Mouse (Mus musculus) stomach, postnatal 0 days (tissue): Measurements from ENCODE around the gene Ldb2. TPM values are rescaled to one million over a fixed set of nuclear protein-coding genes. Genes with fewer than 3 reads are reported as not detected.

ENCODE experiments used
- ATAC-seq: fragments of 200-750 bp; cut with Nextera tagmentation; 2 replicates; pipeline ENCODE4 v1.8.0; 2017; ENCODE audit not compliant: low FRiP score, low TSS enrichment
- DNase-seq: peaks from one replicate; pipeline ENCODE4 v3.0.0-alpha.2; 2016; ENCODE audit warnings: low spot score
- H3K27ac ChIP-seq: fragments of 300-500 bp; sonication (generic); replicated peaks from 2 replicates; pipeline ENCODE4 v1.5.1; 2014; ENCODE audit warnings: mild to moderate bottlenecking, control low read depth
- H3K27me3 ChIP-seq: fragments of 300-500 bp; sonication (generic); 2 replicates; pipeline ENCODE4 v1.6.1; 2014; ENCODE audit warnings: low read length; ENCODE audit not compliant: control insufficient read depth, insufficient read depth
- H3K36me3 ChIP-seq: fragments of 300-500 bp; sonication (generic); 2 replicates; pipeline ENCODE4 v1.6.1; 2014; ENCODE audit warnings: low read length, mixed read lengths; ENCODE audit not compliant: control insufficient read depth, insufficient read depth
- H3K4me1 ChIP-seq: fragments of 300-500 bp; sonication (generic); replicated peaks from 2 replicates; pipeline ENCODE4 v1.6.1; 2014; ENCODE audit warnings: antibody characterized with exemption; ENCODE audit not compliant: control insufficient read depth, insufficient read depth
- H3K4me2 ChIP-seq: fragments of 300-500 bp; sonication (generic); replicated peaks from 2 replicates; pipeline ENCODE4 v1.6.1; 2014; ENCODE audit warnings: low read depth, mild to moderate bottlenecking, control low read depth, moderate library complexity
- H3K4me3 ChIP-seq: fragments of 300-500 bp; sonication (generic); 2 replicates; pipeline ENCODE4 v1.5.1; 2014; ENCODE audit warnings: low read depth, low read length, control low read depth
- H3K9ac ChIP-seq: fragments of 300-500 bp; sonication (generic); 2 replicates; pipeline ENCODE4 v1.6.1; 2014; ENCODE audit warnings: mild to moderate bottlenecking, low read length, control low read depth, mixed read lengths
- H3K9me3 ChIP-seq: fragments of 300-500 bp; sonication (generic); 2 replicates; pipeline ENCODE4 v1.6.1; 2016; ENCODE audit warnings: low read length; ENCODE audit not compliant: control insufficient read depth
- CTCF ChIP-seq: IDR thresholded peaks from 2 replicates; pipeline ENCODE4 v1.5.1; 2016; ENCODE audit warnings: antibody characterized with exemption, low read depth, mild to moderate bottlenecking, moderate library complexity
- EP300 ChIP-seq: optimal IDR thresholded peaks from 2 replicates; pipeline ENCODE3; 2016; ENCODE audit warnings: antibody characterized with exemption
- WGBS: fragments of 180-500 bp; shearing (Covaris S2); extraction: QIAGEN DNeasy Blood & Tissue Kit; methylation state at CpG from one replicate; pipeline ENCODE4 v1.1.7; 2014; 5-methylcytosine and 5-hydroxymethylcytosine counted together
- polyA plus RNA-seq: library from polyadenylated mRNA; unstranded; fragments of >200 nt; fragmentation: Nextera tagmentation; extraction: Ambion mirVana; gene quantifications from 2 replicates; pipeline ENCODE4 v1.2.1, GENCODE M21; 2015

The Ldb2 gene
- polyA plus RNA-seq, 1 experiment from 2014 or later, result 14.4 TPM

DNA sequence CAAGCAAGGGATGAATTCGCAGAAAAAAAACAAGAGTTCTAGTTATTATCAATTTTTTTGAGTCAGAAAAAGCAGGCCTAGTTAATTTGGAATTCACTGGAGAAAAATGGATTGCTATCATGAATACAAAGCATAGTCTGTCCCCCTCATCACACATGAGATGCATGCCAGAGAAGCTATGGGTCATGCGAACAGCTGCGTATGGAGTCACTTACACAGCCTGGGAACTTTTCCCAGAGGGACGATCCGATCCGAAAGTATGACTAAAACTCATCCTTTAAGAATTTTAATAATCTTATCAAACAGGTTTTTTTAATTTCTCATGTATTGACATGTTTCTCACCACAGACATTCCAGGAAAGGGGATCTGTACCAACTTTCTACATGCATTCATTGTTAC is 163.9 kb downstream of the Ldb2 start:
- no peaks in the 10 kb centered on the region for H3K4me1 ChIP-seq
- ATAC-seq (no peak), DNase-seq (no peak)
- TF ChIP-seq CTCF (no peak), EP300 (no peak)
- no peaks in the 10 kb centered on the region for H3K27me3 ChIP-seq
- H3K9ac ChIP-seq, result no peak overlapping the region
- 56% methylated on average over 6 of the region's 6 CpGs for WGBS
- no peak overlapping the region for H3K4me3 ChIP-seq
- H3K9me3 ChIP-seq, result no peaks in the 10 kb centered on the region
- no peak overlapping the region for H3K27ac ChIP-seq
- no peak overlapping the region for H3K4me2 ChIP-seq
- no peaks in the 10 kb centered on the region for H3K36me3 ChIP-seq

DNA sequence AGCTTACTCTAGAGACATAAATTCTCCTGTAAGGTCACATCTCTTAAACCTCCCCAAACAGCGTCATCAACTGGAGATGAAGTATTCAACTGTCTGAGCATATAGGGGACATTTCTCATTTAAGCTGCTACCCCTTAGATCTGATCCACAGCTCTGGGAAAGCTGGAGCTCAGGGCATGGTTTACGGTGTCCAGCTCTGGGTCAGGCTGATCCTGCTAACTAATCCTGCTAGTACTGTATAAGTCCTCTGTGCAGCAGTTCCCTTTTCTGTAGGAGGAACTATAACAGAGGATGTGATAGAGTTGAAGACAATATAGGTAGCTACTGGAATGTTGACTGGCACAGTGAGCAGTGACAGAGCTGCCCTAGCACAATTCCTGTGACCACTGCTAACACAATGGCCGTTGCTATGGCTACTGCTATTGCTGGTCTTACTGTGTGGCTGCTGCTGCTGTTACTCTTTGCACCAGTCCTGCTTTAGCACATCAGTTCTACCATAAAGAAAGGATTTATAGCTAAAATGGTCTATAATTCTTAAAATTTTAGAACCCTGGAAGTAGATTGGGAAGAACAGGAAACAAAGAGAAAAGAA is 170.3 kb downstream of the Ldb2 start:
- Histone ChIP-seq H3K4me2 (no peak overlapping the region), H3K4me1 (no peaks in the 10 kb centered on the region), H3K27ac (no peak overlapping the region), H3K9me3 (no peaks in the 10 kb centered on the region), H3K36me3 (no peaks in the 10 kb centered on the region), H3K9ac (no peak overlapping the region), H3K4me3 (no peak overlapping the region), H3K27me3 (no peaks in the 10 kb centered on the region)
- DNase-seq (no peak), ATAC-seq (no peak)
- TF ChIP-seq EP300 (no peak), CTCF (no peak)
- 83% methylated on average over 3 of the region's 3 CpGs for WGBS

DNA sequence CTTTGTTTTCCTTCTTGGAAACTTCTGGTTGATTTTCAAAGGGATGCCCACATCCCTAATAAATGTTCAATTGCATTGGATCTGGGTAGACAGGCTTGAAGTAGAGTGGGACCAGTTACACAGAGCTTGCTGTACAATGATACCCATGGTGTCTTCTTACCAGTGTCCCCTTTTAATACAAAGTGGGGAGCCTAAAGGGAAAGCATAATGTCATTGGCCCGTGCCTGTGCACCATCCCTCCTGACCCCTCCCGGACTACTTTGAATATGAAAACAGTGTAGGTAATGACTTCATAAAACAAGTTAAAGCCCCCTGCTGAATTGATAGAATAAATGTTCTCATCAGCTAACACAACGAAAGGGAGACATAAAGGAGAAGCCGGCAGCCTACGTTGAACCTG is 172.0 kb downstream of the Ldb2 start:
- Histone ChIP-seq H3K36me3 (no peaks in the 10 kb centered on the region), H3K9ac (no peak overlapping the region), H3K27ac (no peak overlapping the region), H3K27me3 (no peaks in the 10 kb centered on the region), H3K4me1 (no peaks in the 10 kb centered on the region), H3K9me3 (no peaks in the 10 kb centered on the region), H3K4me3 (no peak overlapping the region), H3K4me2 (no peak overlapping the region)
- no peak for DNase-seq
- no peak for ATAC-seq
- WGBS, result 77% methylated on average over 5 of the region's 5 CpGs
- TF ChIP-seq EP300 (no peak), CTCF (no peak)

DNA sequence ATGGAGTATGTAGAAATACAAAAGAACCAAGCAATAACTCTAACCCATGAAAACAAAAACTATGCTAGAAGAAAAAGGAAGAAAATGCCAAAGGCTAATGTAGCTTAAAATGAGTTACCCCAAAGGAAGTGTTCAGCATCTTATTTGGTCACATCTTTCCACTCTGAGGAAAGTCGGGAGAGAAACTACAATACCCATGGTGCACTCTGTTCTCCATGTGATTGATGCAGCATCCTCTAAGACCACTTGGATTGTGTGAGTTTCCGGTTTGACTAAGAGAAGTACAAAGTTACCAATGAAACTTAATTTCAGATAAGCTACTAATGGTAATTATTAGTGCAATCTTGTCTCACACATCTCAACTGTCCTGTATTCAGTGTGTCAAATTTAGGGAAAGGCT is 172.6 kb downstream of the Ldb2 start:
- Histone ChIP-seq H3K9ac (no peak overlapping the region), H3K36me3 (no peaks in the 10 kb centered on the region), H3K27ac (no peak overlapping the region), H3K9me3 (no peaks in the 10 kb centered on the region), H3K4me3 (no peak overlapping the region), H3K4me2 (no peak overlapping the region), H3K27me3 (no peaks in the 10 kb centered on the region), H3K4me1 (no peaks in the 10 kb centered on the region)
- DNase-seq, result no peak
- WGBS, result 84% methylated on average over 2 of the region's 2 CpGs
- ATAC-seq, result no peak
- TF ChIP-seq EP300 (no peak), CTCF (no peak)

DNA sequence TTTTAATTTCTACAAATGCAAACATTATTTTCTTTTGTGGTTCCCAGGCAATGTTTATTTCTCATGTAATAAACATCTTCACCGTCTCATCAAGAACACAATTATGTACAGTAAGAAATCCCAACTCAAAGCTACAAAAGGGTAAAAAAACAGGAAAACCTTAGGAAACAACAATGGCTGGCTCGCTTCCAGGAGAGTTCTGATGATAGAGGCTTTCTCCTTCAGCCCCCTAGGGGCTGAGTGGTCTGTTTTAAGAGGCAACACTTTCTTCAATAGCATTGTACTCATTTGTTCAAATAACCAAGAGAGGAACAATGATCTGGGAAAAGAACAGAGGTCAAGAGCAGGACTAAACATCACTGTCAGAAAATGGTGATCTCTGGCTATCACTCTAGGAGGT is 173.4 kb downstream of the Ldb2 start:
- Histone ChIP-seq H3K9me3 (no peaks in the 10 kb centered on the region), H3K4me2 (no peak overlapping the region), H3K4me3 (no peak overlapping the region), H3K27me3 (no peaks in the 10 kb centered on the region), H3K27ac (no peak overlapping the region), H3K36me3 (no peaks in the 10 kb centered on the region), H3K9ac (no peak overlapping the region), H3K4me1 (no peaks in the 10 kb centered on the region)
- no peak for DNase-seq
- WGBS, result 68% methylated on average over 2 of the region's 2 CpGs
- TF ChIP-seq EP300, result no peak
- peak; percentile 5; the same call in 1 of the 2 replicates for TF ChIP-seq CTCF
- no peak for ATAC-seq

DNA sequence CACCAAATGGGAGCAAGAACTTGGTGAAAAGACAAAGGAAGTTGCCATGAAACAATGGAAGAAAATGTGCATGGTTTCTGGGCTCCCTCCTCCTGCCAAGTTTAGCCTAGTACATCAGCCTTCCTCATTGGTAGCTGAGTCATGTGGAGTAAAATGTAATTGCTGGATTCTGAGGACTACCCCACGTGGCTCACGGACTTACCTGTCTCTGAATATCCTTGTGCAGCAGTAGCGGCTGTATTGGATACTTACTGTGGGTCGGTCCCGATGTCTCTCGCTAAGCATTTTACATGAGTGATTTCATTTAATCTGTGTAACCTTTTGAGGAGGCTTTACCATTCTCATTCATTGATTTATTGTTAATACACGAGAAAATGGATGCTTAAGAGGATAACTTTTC is 183.8 kb downstream of the Ldb2 start:
- no peak for DNase-seq
- H3K4me2 ChIP-seq, result no peak overlapping the region
- H3K36me3 ChIP-seq, result no peaks in the 10 kb centered on the region
- no peaks in the 10 kb centered on the region for H3K4me1 ChIP-seq
- no peak for ATAC-seq
- H3K4me3 ChIP-seq, result no peak overlapping the region
- H3K27ac ChIP-seq, result no peak overlapping the region
- H3K27me3 ChIP-seq, result no peaks in the 10 kb centered on the region
- WGBS, result 86% methylated on average over 7 of the region's 7 CpGs
- H3K9ac ChIP-seq, result no peak overlapping the region
- H3K9me3 ChIP-seq, result no peaks in the 10 kb centered on the region
- TF ChIP-seq EP300 (no peak), CTCF (no peak)
